Mouse (Mus musculus): ENCODE measurements around the gene Camta1.

DNA sequence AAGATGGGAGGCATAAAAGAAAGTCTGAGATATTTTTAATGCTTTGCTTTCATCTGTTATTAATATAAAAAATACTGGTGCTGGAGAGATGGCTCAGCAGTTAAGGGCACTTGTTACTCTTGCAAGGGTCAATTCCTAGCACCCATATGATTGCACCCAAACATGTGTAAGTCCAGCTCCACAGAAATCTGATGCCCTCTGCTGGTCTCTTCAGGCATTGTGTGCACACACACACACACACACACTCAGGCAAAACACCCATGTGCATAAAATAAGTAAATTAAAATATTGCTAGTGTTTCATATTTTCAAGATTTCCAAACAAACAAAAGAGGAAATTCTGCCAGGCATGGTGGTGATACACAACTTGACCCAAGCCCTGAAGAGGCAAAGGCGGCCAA is 774.3 kb downstream of the Camta1 start:
- TF ChIP-seq CTCF (IDR thresholded peaks at IDR 0.05; ENCODE audit: low read depth, low read length), result no peak
- TF ChIP-seq POLR2A (IDR thresholded peaks at IDR 0.05; ENCODE audit: extremely low read depth, insufficient read depth, low read length), result no peak

Measured in liver, adult 2 months (tissue).